Mouse (Mus musculus): ENCODE results near the gene Aldh4a1.

Aldh4a1 gene

GRCm38 (mm10) chr4:139623434-139624115 is 909 bp downstream of the Aldh4a1 start:
- no peak for DNase-seq (ENCODE audit: low spot score in 2 of 2)

DNA sequence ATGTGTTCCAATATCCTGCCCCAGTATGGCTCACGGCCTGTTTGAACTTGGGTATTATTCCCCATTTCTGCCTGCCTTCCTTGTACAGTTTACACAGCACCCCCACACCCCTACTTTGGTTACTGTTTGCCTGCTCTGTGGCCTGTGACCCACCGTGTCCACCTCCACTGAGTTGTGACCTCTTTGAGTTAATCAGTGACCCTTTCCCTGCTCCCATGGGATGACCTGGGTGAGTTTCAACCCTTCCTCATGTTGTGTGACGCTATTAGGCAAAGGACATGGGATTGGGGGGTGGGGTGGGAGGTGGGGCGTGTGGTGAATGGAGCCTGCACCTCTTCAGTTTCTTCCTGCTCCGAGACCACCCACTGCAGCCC is 1.4 kb downstream of the Aldh4a1 start:
- DNase-seq (ENCODE audit: low spot score in 2 of 2): no peak

DNA sequence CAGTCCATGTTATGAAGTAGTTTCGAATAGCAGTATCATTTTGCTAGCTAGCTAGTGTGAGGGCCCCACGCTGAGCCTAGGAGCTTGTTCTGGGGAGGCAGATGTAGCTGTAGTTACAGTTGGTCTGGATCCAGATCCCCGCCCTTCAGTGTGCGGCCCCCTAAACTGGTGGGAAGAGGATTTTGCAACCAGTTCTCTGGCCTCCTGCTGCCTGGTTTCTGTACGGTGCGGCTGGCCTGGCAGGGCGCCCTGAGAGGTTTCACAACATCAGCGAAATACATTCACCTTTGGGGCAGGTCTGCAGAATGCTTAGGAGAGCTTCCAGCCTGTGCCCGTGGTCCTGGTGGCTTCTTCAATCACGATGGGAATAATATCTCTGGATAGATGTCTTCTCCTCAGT is 2.0 kb downstream of the Aldh4a1 start:
- DNase-seq (ENCODE audit: low spot score in 2 of 2): no peak

- DNase-seq (ENCODE audit: low spot score in 2 of 2): no peak
Measured at GRCm38 (mm10) chr4:139627361-139627760, 4.7 kb downstream of the Aldh4a1 start.

- no peak for DNase-seq (ENCODE audit: low spot score in 2 of 2)
Measured at GRCm38 (mm10) chr4:139630171-139630570, 7.5 kb downstream of the Aldh4a1 start.

DNA sequence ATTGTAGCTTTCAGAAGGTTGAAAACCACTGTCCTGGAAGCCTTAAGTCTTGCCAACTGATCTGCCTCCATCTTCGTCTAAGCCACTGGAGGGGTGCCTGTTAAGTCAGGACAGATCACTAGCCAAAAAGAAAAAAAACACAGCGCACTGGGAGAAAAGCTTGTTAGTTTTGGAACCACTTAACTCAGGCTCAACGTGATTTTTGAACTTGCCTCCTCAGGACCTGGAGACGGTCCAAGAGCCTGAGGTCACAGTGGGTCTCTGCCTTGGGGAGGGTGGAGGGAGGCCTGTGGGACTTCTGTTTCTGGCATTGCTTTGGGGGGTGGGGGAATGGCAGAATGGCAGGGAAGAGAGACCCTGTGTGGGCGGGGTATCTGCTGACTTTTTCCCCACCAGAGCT is 8.5 kb downstream of the Aldh4a1 start:
- DNase-seq (ENCODE audit: low spot score in 2 of 2): no peak

- DNase-seq (ENCODE audit: low spot score in 2 of 2): no peak
Measured at GRCm38 (mm10) chr4:139631569-139632253, 9.0 kb downstream of the Aldh4a1 start.

DNA sequence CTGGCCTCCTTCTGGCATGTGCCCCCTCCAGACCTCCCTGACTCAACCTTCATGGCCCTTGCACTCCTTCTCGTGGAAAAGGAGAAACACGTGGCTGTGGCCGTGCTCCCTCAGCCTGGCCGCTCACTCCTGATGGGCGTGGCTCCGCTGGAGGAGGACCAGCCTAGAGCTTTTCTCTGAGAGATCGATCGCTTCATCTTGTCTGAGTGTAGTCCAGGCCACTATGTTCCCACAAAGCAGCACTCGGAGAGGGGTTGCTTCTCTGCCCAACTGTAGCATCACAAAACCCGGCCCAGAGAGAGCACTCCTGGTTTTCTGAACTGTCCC is 9.6 kb downstream of the Aldh4a1 start:
- DNase-seq (ENCODE audit: low spot score in 2 of 2): no peak

GRCm38 (mm10) chr4:139636373-139636772 is 13.7 kb downstream of the Aldh4a1 start:
- peak; percentile 30 to 58 for DNase-seq (ENCODE audit: low spot score in 2 of 2)

GRCm38 (mm10) chr4:139637847-139638246 is 15.2 kb downstream of the Aldh4a1 start:
- DNase-seq (ENCODE audit: low spot score in 2 of 2): no peak

DNA sequence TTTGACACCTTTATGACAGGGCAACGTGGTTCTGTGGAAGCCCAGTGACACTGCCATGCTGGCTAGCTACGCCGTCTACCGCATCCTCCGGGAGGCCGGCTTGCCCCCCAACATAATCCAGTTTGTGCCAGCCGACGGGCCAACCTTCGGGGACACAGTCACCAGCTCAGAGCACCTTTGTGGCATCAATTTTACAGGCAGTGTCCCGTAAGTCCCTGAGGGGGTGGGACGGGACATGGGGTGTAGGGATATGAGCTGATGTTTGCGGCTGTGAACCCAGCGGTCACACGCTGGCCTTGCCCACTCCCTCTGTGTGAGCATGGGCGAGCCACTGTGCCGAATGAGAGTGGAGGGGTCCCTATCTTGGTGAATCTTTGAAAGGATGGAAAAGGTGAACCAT is 15.7 kb downstream of the Aldh4a1 start:
- no peak for DNase-seq (ENCODE audit: low spot score in 2 of 2)

GRCm38 (mm10) chr4:139639801-139640200 is 17.1 kb downstream of the Aldh4a1 start:
- DNase-seq (ENCODE audit: low spot score in 2 of 2): no peak

DNA sequence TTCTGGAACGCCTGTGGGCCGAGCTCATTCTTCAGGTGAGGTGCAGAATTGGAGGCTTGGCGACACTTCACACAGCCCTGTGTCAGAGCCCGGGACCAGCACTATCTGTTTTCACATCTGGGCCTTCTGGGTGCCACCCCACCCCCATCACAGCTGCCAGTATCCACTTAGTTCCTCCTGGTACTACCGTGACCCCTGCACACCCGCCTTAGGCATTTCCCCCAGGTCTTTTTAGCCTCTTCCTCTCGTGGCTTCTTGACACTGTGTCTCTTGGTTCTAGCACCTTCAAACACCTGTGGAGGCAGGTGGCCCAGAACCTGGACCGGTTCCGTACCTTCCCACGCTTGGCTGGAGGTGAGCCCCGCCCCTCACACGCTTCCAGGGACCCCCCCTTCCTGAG is 17.7 kb downstream of the Aldh4a1 start:
- no peak for DNase-seq (ENCODE audit: low spot score in 2 of 2)

GRCm38 (mm10) chr4:139640775-139641174 is 18.1 kb downstream of the Aldh4a1 start:
- no peak for DNase-seq (ENCODE audit: low spot score in 2 of 2)

DNA sequence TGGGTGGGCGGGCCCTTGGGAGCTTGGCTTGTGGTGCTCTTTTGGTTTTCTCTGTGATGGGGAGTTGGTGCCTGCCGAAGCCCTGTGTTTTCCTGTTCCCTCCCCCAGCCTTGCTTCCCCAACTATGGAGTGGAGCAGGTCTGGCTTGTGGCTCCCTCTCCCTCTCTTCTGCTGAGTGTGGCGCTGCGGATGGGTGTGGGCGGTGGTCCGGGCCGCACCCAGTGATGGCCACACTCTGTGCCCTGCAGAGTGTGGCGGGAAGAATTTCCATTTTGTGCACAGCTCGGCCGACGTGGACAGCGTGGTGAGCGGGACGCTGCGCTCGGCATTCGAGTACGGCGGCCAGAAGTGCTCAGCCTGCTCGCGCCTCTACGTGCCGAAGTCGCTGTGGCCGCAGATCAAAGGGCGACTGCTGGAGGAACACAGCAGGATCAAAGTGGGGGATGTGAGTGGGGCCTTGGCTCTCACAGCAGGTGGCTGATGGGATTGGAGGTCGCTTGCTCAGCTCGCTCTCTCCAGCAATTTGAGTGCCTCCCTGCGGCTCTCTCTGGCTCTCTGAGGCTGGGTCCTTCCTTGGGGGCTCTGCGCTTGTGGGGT is 19.3 kb downstream of the Aldh4a1 start:
- DNase-seq (ENCODE audit: low spot score in 2 of 2): no peak

DNA sequence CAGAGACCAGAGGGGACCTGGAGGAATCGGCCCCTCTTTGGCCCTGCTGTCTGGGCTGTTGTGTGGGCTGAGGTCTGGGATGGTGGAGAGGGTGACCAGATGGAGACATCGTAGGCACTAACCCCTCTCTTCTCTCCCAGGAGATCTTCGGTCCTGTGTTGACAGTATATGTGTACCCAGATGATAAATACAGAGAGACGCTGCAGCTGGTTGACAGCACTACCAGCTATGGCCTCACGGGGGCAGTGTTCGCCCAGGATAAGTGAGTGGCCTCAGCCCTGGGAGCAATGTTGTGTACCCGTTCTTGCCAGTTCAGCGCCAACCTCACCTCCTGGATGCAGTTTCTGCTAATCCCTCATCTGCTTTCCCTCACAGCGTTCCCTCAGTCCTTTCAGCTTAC is 21.3 kb downstream of the Aldh4a1 start:
- DNase-seq (ENCODE audit: low spot score in 2 of 2): peak; percentile 38 to 59

DNA sequence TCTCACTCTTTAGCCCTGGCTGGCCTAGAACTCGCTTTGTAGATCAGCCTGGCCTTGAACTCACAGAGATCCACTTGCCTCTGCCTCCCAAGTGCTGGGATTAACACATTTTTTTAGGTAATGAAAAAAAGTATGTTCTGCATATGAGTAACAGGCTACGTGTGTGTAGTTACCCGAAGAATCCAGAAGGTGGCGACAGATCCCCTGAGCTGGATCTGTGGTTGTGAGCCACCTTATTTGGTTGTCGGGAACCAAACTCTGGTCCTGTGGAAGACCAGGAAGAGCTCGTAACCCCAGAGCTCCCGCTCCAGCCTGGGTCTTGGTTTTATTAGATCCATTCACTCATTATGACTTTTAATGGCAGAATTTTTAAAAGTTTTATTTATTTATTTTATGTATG is 24.2 kb downstream of the Aldh4a1 start:
- no peak for DNase-seq (ENCODE audit: low spot score in 2 of 2)

DNA sequence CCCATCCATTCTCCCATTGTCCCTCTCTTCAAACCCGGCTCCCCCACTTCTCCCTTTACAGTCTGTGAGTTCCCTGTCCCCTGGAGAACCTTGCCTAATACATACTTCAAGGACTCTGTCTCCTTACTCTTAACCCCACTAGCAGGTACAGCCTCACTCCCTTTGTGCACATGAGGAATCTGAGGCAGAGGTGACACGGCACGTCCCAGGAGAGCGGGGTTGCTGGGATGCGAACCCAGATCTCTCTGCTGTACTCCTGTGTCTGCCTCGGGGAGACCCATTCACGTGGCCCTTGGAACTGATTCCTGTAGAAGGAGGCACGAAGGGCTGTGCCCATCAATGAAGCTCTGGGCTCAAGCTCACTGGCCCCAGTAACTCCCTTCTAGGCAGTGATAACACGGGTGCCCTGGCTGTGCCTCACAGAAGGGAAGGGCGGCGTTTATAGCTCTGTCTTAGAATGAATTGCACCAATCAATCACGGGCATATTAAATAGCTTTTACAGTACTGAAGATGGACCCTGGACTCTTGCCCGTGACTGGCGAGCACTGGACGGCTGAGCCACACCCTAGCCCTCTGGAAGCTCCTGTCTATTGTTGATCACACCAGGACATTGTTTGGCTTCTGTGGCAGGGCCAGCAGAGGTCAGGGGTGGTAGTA is 27.5 kb downstream of the Aldh4a1 start:
- DNase-seq (ENCODE audit: low spot score in 2 of 2): no peak

- no peak for DNase-seq (ENCODE audit: low spot score in 2 of 2)
Measured at GRCm38 (mm10) chr4:139650907-139651306, 28.2 kb downstream of the Aldh4a1 start.

GRCm38 (mm10) chr4:139653238-139653637 is 30.6 kb downstream of the Aldh4a1 start, which contains the start of gene Tas1r2:
TSS of gene Tas1r2 (plus strand) at chr4:139653538.
- no peak for DNase-seq (ENCODE audit: low spot score in 2 of 2)

GRCm38 (mm10) chr4:139661897-139662296 is 39.2 kb downstream of the Aldh4a1 start:
- DNase-seq (ENCODE audit: low spot score in 2 of 2): no peak

DNA sequence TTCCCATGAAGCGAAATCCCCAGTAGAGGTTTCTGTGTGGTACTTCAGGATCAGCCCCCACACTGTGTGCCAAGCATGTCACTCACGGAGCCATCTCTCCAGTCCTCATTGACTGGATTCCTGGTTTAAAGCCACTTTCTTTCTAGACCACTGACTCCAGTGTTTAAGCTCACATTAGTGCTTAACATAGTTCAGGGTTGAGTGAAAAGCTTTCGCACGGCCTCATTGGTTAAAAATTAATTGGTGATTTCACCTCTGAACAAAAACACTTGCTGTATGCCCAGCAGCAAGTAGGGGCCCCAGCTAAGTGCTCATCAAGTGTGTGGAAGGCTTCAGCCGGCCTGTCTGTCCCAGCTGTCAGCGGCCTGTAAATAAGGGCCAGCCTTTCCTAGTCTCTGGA is 45.0 kb downstream of the Aldh4a1 start:
- no peak for DNase-seq (ENCODE audit: low spot score in 2 of 2)

GRCm38 (mm10) chr4:139669847-139670246 is 47.2 kb downstream of the Aldh4a1 start:
- DNase-seq (ENCODE audit: low spot score in 2 of 2): peak; percentile 20 to 36
